Mouse (Mus musculus) intestine, embryonic 16.5 days (tissue): ENCODE data around the gene Itga4. TPM values are rescaled to one million over a fixed set of nuclear protein-coding genes. Genes with fewer than 3 reads are reported as not detected.

Experiments
- ATAC-seq: fragments of 200-750 bp; cut with Nextera tagmentation; 2 replicates; pipeline ENCODE4 v1.8.0; 2017; ENCODE audit warnings: moderate TSS enrichment, moderate library complexity
- H3K27ac ChIP-seq: fragments of 300-500 bp; sonication (generic); 2 replicates; pipeline ENCODE4 v1.5.1; 2014; ENCODE audit warnings: mild to moderate bottlenecking, low read length
- H3K27me3 ChIP-seq: fragments of 300-500 bp; sonication (generic); replicated peaks from 2 replicates; pipeline ENCODE4 v1.6.1; 2014; ENCODE audit warnings: low read length, control low read depth, mixed read lengths; ENCODE audit not compliant: control insufficient read depth, insufficient read depth
- H3K36me3 ChIP-seq: fragments of 300-500 bp; sonication (generic); 2 replicates; pipeline ENCODE4 v1.6.1; 2014; ENCODE audit warnings: low read length, control low read depth; ENCODE audit not compliant: control insufficient read depth, insufficient read depth
- H3K4me1 ChIP-seq: fragments of 300-500 bp; sonication (generic); 2 replicates; pipeline ENCODE4 v1.6.1; 2014; ENCODE audit warnings: low read length, control low read depth, mixed read lengths; ENCODE audit not compliant: control insufficient read depth, insufficient read depth
- H3K4me2 ChIP-seq: fragments of 300-500 bp; sonication (generic); 2 replicates; pipeline ENCODE4 v1.6.1; 2014; ENCODE audit warnings: low read depth, low read length, control low read depth
- H3K4me3 ChIP-seq: fragments of 300-500 bp; sonication (generic); 2 replicates; pipeline ENCODE4 v1.5.1; 2014; ENCODE audit warnings: mild to moderate bottlenecking, low read length
- H3K9ac ChIP-seq: fragments of 300-500 bp; sonication (generic); 2 replicates; pipeline ENCODE4 v1.6.1; 2014; ENCODE audit warnings: low read depth, low read length
- H3K9me3 ChIP-seq: fragments of 300-500 bp; sonication (generic); 2 replicates; pipeline ENCODE4 v1.6.1; 2016; ENCODE audit warnings: low read length, control low read depth; ENCODE audit not compliant: control insufficient read depth
- WGBS: fragments of 180-500 bp; shearing (Covaris S2); extraction: QIAGEN DNeasy Blood & Tissue Kit; methylation state at CpG from one replicate; pipeline ENCODE4 v1.1.7; 2014; 5-methylcytosine and 5-hydroxymethylcytosine counted together
- polyA plus RNA-seq: library from polyadenylated mRNA; unstranded; fragments of >200 nt; fragmentation: Nextera tagmentation; extraction: Ambion mirVana; gene quantifications from 2 replicates; pipeline ENCODE4 v1.2.1, GENCODE M21; 2015

The Itga4 gene
- polyA plus RNA-seq, 1 experiment from 2014 or later: 3.2 TPM

GRCm38 (mm10) chr2:79257411-79257810, 2.2 kb downstream of the Itga4 start:
- Histone ChIP-seq H3K4me1 (peaks cover 5% of the 10 kb centered on the region), H3K4me3 (no peak overlapping the region), H3K4me2 (no peak overlapping the region), H3K27ac (no peak overlapping the region), H3K36me3 (no peaks in the 10 kb centered on the region), H3K9me3 (no peaks in the 10 kb centered on the region), H3K9ac (no peak overlapping the region), H3K27me3 (no peaks in the 10 kb centered on the region; the same call in 1 of the 2 replicates)
- WGBS: 72% methylated on average over 4 of the region's 4 CpGs
- ATAC-seq: no peak

- Histone ChIP-seq H3K9ac (no peak overlapping the region), H3K4me2 (no peak overlapping the region), H3K4me3 (no peak overlapping the region), H3K27ac (no peak overlapping the region), H3K4me1 (peaks cover 5% of the 10 kb centered on the region), H3K27me3 (no peaks in the 10 kb centered on the region; the same call in 1 of the 2 replicates), H3K9me3 (no peaks in the 10 kb centered on the region), H3K36me3 (no peaks in the 10 kb centered on the region)
- ATAC-seq: peak; percentile 50
- 67% methylated on average over 4 of the region's 4 CpGs for WGBS
Measured at GRCm38 (mm10) chr2:79259326-79259725, 4.1 kb downstream of the Itga4 start.

GRCm38 (mm10) chr2:79265665-79266064, 10.4 kb downstream of the Itga4 start:
- ATAC-seq: no peak
- Histone ChIP-seq H3K9me3 (no peaks in the 10 kb centered on the region), H3K9ac (no peak overlapping the region), H3K4me2 (no peak overlapping the region), H3K4me1 (no peaks in the 10 kb centered on the region), H3K27me3 (no peaks in the 10 kb centered on the region), H3K36me3 (no peaks in the 10 kb centered on the region), H3K27ac (no peak overlapping the region), H3K4me3 (no peak overlapping the region)
- 44% methylated on average over 4 of the region's 4 CpGs for WGBS

- Histone ChIP-seq H3K27ac (no peak overlapping the region), H3K4me1 (no peaks in the 10 kb centered on the region), H3K36me3 (no peaks in the 10 kb centered on the region), H3K9ac (no peak overlapping the region), H3K27me3 (no peaks in the 10 kb centered on the region), H3K4me3 (no peak overlapping the region), H3K4me2 (no peak overlapping the region), H3K9me3 (no peaks in the 10 kb centered on the region)
- no peak for ATAC-seq
- 85% methylated on average over 3 of the region's 3 CpGs for WGBS
Measured at GRCm38 (mm10) chr2:79266480-79266879, 11.3 kb downstream of the Itga4 start.

GRCm38 (mm10) chr2:79267181-79267580, 12.0 kb downstream of the Itga4 start:
- H3K4me2 ChIP-seq: no peak overlapping the region
- ATAC-seq: no peak
- no peaks in the 10 kb centered on the region for H3K9me3 ChIP-seq
- H3K4me3 ChIP-seq: no peak overlapping the region
- no peaks in the 10 kb centered on the region for H3K27me3 ChIP-seq
- no peak overlapping the region for H3K27ac ChIP-seq
- H3K4me1 ChIP-seq: no peaks in the 10 kb centered on the region
- H3K36me3 ChIP-seq: no peaks in the 10 kb centered on the region
- 85% methylated on average over 3 of the region's 3 CpGs for WGBS
- H3K9ac ChIP-seq: no peak overlapping the region

GRCm38 (mm10) chr2:79268863-79269262, 13.6 kb downstream of the Itga4 start:
- no peak overlapping the region for H3K4me3 ChIP-seq
- H3K4me1 ChIP-seq: no peaks in the 10 kb centered on the region
- no peak for ATAC-seq
- WGBS: 71% methylated on average over 4 of the region's 4 CpGs
- no peak overlapping the region for H3K27ac ChIP-seq
- no peak overlapping the region for H3K9ac ChIP-seq
- H3K27me3 ChIP-seq: no peaks in the 10 kb centered on the region
- H3K4me2 ChIP-seq: no peak overlapping the region
- H3K9me3 ChIP-seq: no peaks in the 10 kb centered on the region
- no peaks in the 10 kb centered on the region for H3K36me3 ChIP-seq

GRCm38 (mm10) chr2:79270034-79270535, 14.9 kb downstream of the Itga4 start:
- WGBS: 32% methylated on average over 3 of the region's 3 CpGs
- Histone ChIP-seq H3K9me3 (no peaks in the 10 kb centered on the region), H3K27ac (no peak overlapping the region), H3K4me3 (no peak overlapping the region), H3K27me3 (no peaks in the 10 kb centered on the region), H3K4me2 (no peak overlapping the region), H3K9ac (no peak overlapping the region), H3K36me3 (no peaks in the 10 kb centered on the region), H3K4me1 (no peaks in the 10 kb centered on the region)
- no peak for ATAC-seq

GRCm38 (mm10) chr2:79271838-79272237, 16.6 kb downstream of the Itga4 start:
- no peaks in the 10 kb centered on the region for H3K4me1 ChIP-seq
- H3K36me3 ChIP-seq: no peaks in the 10 kb centered on the region
- no peaks in the 10 kb centered on the region for H3K27me3 ChIP-seq
- H3K27ac ChIP-seq: no peak overlapping the region
- no peak overlapping the region for H3K4me2 ChIP-seq
- no peak overlapping the region for H3K9ac ChIP-seq
- H3K4me3 ChIP-seq: no peak overlapping the region
- no peaks in the 10 kb centered on the region for H3K9me3 ChIP-seq
- ATAC-seq: no peak
- 76% methylated on average over 4 of the region's 4 CpGs for WGBS

- no peaks in the 10 kb centered on the region for H3K4me1 ChIP-seq
- no peak for ATAC-seq
- no peak overlapping the region for H3K4me2 ChIP-seq
- H3K4me3 ChIP-seq: no peak overlapping the region
- no peaks in the 10 kb centered on the region for H3K27me3 ChIP-seq
- H3K36me3 ChIP-seq: no peaks in the 10 kb centered on the region
- no peak overlapping the region for H3K27ac ChIP-seq
- no peaks in the 10 kb centered on the region for H3K9me3 ChIP-seq
- H3K9ac ChIP-seq: no peak overlapping the region
Measured at GRCm38 (mm10) chr2:79278581-79278980, 23.4 kb downstream of the Itga4 start.

GRCm38 (mm10) chr2:79284206-79284605, 29.0 kb downstream of the Itga4 start:
- Histone ChIP-seq H3K36me3 (no peaks in the 10 kb centered on the region), H3K9ac (no peak overlapping the region), H3K9me3 (no peaks in the 10 kb centered on the region), H3K4me2 (no peak overlapping the region), H3K4me1 (no peaks in the 10 kb centered on the region), H3K4me3 (no peak overlapping the region), H3K27ac (no peak overlapping the region), H3K27me3 (no peaks in the 10 kb centered on the region)
- ATAC-seq: no peak
- WGBS: 79% methylated on average over 4 of the region's 4 CpGs
